ENCODE assay signal across 19 mouse cellular contexts in the genomic region with DNA sequence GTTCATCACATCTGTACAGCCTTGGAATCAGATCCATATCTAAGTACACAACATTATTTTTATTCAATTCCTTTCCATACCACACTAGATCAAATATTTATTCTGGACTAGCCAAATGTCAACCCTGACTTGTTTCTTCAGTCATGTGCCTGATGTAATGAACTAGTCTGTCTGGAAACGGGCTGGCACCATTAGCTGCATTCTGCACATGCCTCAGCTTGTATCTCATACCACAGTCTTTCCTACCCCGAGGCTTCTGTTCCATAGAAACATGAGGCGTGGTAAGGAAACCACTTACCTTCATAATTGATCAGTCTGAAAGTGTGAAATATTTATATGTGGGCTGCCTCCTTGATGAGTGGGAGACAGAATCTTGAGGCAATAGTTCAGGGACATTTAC.
DNase-seq lines count a peak whose midpoint lies in the region; ATAC-seq and TF ChIP-seq lines count a peak whose summit lies in the region.
"Had no signal": no experiment of that assay in that cellular context is flagged by ENCODE, and none has a peak within 500 bp of the region (broad histone marks: within the 10 kb centered on the region; RNA-seq: fewer than 3 reads in every experiment).

No protein-coding gene starts in this region.

- DNase-seq in heart, adult 11 months = peak; percentile 78
- no peak for DNase-seq in heart, adult 2 months
- DNase-seq in 3T3-L1 (ENCODE audit: low read depth, low spot score) = peak; percentile 83
- peak; percentile 2 for DNase-seq in mesoderm, embryonic 11.5 days (ENCODE audit: low read depth, low spot score)
- no peak for DNase-seq in yolk sac, embryonic 10.5 days (ENCODE audit: low spot score)
- no peak for DNase-seq in adipocyte (ENCODE audit: low spot score)
- DNase-seq: cerebellum, adult 9-10 months; heart, adult 18-20 months; heart, postnatal 36 days; right cerebral cortex, adult 18-20 months; thymus, postnatal 36 days had no signal

- no peak overlapping the region for H3K4me2 ChIP-seq in embryonic facial prominence, embryonic 13.5 days
- H3K4me2 ChIP-seq: hindbrain, embryonic 14.5 days; limb, embryonic 12.5 days; midbrain, embryonic 12.5 days; neural tube, embryonic 12.5 days had no signal

- H3K4me1 ChIP-seq in heart, adult 2 months (ENCODE audit: control insufficient read depth, insufficient read depth, low read length) = no peaks in the 10 kb centered on the region
- no peaks in the 10 kb centered on the region for H3K4me1 ChIP-seq in embryonic facial prominence, embryonic 13.5 days
- H3K4me1 ChIP-seq: limb, embryonic 12.5 days; midbrain, embryonic 12.5 days; neural tube, embryonic 12.5 days had no signal

- ATAC-seq in embryonic facial prominence, embryonic 13.5 days (ENCODE audit: insufficient number of reproducible peaks, insufficient read depth, low FRiP score, low TSS enrichment, low read depth) = peak; percentile 67; the same call in 1 of the 2 replicates
- ATAC-seq: lung, postnatal 0 days had no signal

- TF ChIP-seq POLR2A in heart, adult 2 months (IDR thresholded peaks at IDR 0.05; ENCODE audit: insufficient read depth, low read depth, low read length) = no peak

- H3K36me3 ChIP-seq in heart, adult 2 months (ENCODE audit: control insufficient read depth, insufficient read depth, low read length) = no peaks in the 10 kb centered on the region
- no peaks in the 10 kb centered on the region for H3K36me3 ChIP-seq in embryonic facial prominence, embryonic 13.5 days
- H3K36me3 ChIP-seq: limb, embryonic 12.5 days; midbrain, embryonic 12.5 days; neural tube, embryonic 12.5 days had no signal

- no peaks in the 10 kb centered on the region for H3K79me2 ChIP-seq in heart, adult 2 months (replicated peaks; ENCODE audit: control insufficient read depth, insufficient read depth, low read length)

- no peaks in the 10 kb centered on the region for H3K9me3 ChIP-seq in embryonic facial prominence, embryonic 13.5 days
- H3K9me3 ChIP-seq: limb, embryonic 12.5 days; midbrain, embryonic 12.5 days; neural tube, embryonic 12.5 days had no signal

- TF ChIP-seq EP300 in heart, adult 2 months (IDR thresholded peaks at IDR 0.05; ENCODE audit: insufficient read depth, low read depth, low read length) = no peak

- no peak overlapping the region for H3K9ac ChIP-seq in heart, adult 2 months (ENCODE audit: low read depth, low read length)
- no peak overlapping the region for H3K9ac ChIP-seq in embryonic facial prominence, embryonic 13.5 days
- H3K9ac ChIP-seq: hindbrain, embryonic 14.5 days; limb, embryonic 12.5 days; liver, embryonic 14.5 days; midbrain, embryonic 12.5 days; neural tube, embryonic 12.5 days had no signal

- intact Hi-C loops in heart, adult 2 months (cut with DNase I) = no loop called here

- no peaks in the 10 kb centered on the region for H3K27me3 ChIP-seq in heart, adult 2 months (ENCODE audit: control insufficient read depth, insufficient read depth, low read length)
- no peaks in the 10 kb centered on the region for H3K27me3 ChIP-seq in embryonic facial prominence, embryonic 13.5 days
- H3K27me3 ChIP-seq: CH12.LX; limb, embryonic 12.5 days; midbrain, embryonic 12.5 days; neural tube, embryonic 12.5 days had no signal

- WGBS in heart, adult 2 months = 49% methylated on average over 3 of the region's 3 CpGs
- 57% methylated on average over 3 of the region's 3 CpGs for WGBS in embryonic facial prominence, embryonic 13.5 days

- no peak overlapping the region for H3K27ac ChIP-seq in heart, adult 2 months
- H3K27ac ChIP-seq in embryonic facial prominence, embryonic 13.5 days = no peak overlapping the region
- H3K27ac ChIP-seq: hindbrain, embryonic 14.5 days; limb, embryonic 12.5 days; liver, embryonic 14.5 days; midbrain, embryonic 12.5 days; neural tube, embryonic 12.5 days had no signal

- TF ChIP-seq CTCF in heart, adult 2 months (IDR thresholded peaks at IDR 0.05) = no peak

- no peak overlapping the region for H3K4me3 ChIP-seq in heart, adult 2 months
- no peak overlapping the region for H3K4me3 ChIP-seq in embryonic facial prominence, embryonic 13.5 days
- H3K4me3 ChIP-seq: limb, embryonic 12.5 days; midbrain, embryonic 12.5 days; neural tube, embryonic 12.5 days had no signal

Comparison
In these comparisons a context has a peak if more than half of its experiments do, and no peak if none do; other contexts are left out.
1. DNase-seq: peak in heart, adult 11 months (single experiment), 3T3-L1 (single experiment) and mesoderm, embryonic 11.5 days (single experiment); none in heart, adult 2 months (0 of 2), yolk sac, embryonic 10.5 days (single experiment) and adipocyte (single experiment).